Mouse (Mus musculus) CD8-positive naive resting alpha-beta T cell, adult 2 months (primary cell): ENCODE results near the gene Olfr1143.

ENCODE experiments used
- DNase-seq, 2 experiments: peaks; one replicate each; pipeline ENCODE4 v3.0.0; 2022; ENCODE audit warnings: low read depth in 2 of 2, low spot score in 2 of 2

Olfr1143 gene

GRCm38 (mm10) chr2:87800292-87800691, at the start of gene Olfr1143:
TSS of gene Olfr1143 (plus strand) at chr2:87800592.
- no peak for DNase-seq

- DNase-seq: no peak
Measured at GRCm38 (mm10) chr2:87753891-87754290, 46.5 kb upstream of the Olfr1143 start, which contains the start of gene Olfr1141. TSS of gene Olfr1141 (minus strand) at chr2:87753991.

GRCm38 (mm10) chr2:87776143-87776542, 24.2 kb upstream of the Olfr1143 start:
- no peak for DNase-seq

- DNase-seq: no peak
Measured at GRCm38 (mm10) chr2:87779183-87779582, 21.2 kb upstream of the Olfr1143 start, which contains the start of gene Olfr152. TSS of gene Olfr152 (plus strand) at chr2:87779483.

- no peak for DNase-seq
Measured at GRCm38 (mm10) chr2:87809522-87809921, 9.1 kb downstream of the Olfr1143 start, which contains the start of gene Olfr1145. TSS of gene Olfr1145 (plus strand) at chr2:87809822.

GRCm38 (mm10) chr2:87830233-87830632, 29.8 kb downstream of the Olfr1143 start, which contains the start of gene Olfr1148:
TSS of gene Olfr1148 (plus strand) at chr2:87830533.
- no peak for DNase-seq

- no peak for DNase-seq
Measured at GRCm38 (mm10) chr2:87843693-87844092, 43.3 kb downstream of the Olfr1143 start, which contains the start of gene Olfr1150-ps1. TSS of gene Olfr1150-ps1 (plus strand) at chr2:87843993.
